Mouse (Mus musculus): ENCODE measurements at regions not wholly inside any gene's neighbourhood (a gene's known extent, or its start where the extent isn't known, plus 50 kb on each side); places are given as distances from the start of the nearest gene placed in this dataset.
"Not testable (repeated sequence)": the region's sequence is repeated elsewhere in the genome, so short reads cannot be mapped to it uniquely, and the experiment has no call there.

- TF ChIP-seq CTCF (IDR thresholded peaks at IDR 0.05; ENCODE audit: borderline replicate concordance, extremely low read depth, insufficient read depth, insufficient read length) (no peak), POLR2A (IDR thresholded peaks at IDR 0.05; ENCODE audit: borderline replicate concordance, extremely low read depth, insufficient read depth, insufficient read length, poor library complexity, severe bottlenecking) (no peak)
- no peak for DNase-seq (ENCODE audit: low read depth)
These were observed 1752.1 kb upstream of the Cntnap5a start for GRCm38 (mm10) chr1:113932492-113932891.

- DNase-seq (ENCODE audit: low read depth) = no peak
- TF ChIP-seq POLR2A (IDR thresholded peaks at IDR 0.05; ENCODE audit: borderline replicate concordance, extremely low read depth, insufficient read depth, insufficient read length, poor library complexity, severe bottlenecking) (no peak), CTCF (IDR thresholded peaks at IDR 0.05; ENCODE audit: borderline replicate concordance, extremely low read depth, insufficient read depth, insufficient read length) (no peak)
These were observed 1726.4 kb upstream of the Cntnap5a start for GRCm38 (mm10) chr1:113958016-113958751.

DNA sequence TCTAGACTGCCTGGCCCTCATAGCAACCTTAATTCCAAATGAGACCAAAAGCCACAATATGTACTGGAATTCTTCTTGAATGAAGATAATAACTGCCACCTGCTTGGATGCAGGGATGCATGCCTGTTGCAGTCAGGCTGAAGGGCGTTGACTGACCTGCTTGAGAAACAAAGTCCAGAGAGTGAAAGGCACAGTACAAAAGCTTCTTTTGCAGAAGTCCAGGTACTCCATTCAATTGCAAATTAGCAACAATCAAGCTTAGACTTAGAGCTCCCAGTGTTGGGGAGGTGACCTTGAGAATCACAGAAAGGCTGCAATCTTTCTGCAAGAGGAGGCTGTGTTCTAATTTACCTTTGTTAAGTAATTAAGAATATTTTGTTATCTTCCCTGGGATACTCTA lies 1725.3 kb upstream of the Cntnap5a start:
- not testable (repeated sequence) for DNase-seq (ENCODE audit: low read depth)

- not testable (repeated sequence) for DNase-seq (ENCODE audit: low read depth)
These were observed 1720.6 kb upstream of the Cntnap5a start for GRCm38 (mm10) chr1:113963931-113964330.

DNA sequence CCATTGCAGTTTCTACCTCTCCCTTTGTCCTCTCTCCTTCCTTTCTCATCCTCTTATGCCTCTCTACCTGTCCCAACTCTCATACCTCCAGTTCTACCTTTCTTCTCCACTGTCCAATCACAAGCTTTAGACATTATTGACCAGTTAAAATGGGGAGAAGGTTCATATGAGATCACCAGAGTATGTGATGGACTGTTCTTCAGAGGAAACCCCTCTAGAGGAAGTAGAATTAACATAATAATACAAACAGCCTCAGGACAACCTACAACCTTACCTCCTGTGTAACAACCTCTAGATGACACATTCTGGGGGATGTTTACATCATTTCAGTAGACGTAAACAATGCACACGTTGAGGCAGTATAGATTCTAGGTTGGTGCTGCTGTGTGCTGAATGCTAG lies 1720.1 kb upstream of the Cntnap5a start:
- DNase-seq (ENCODE audit: low read depth) = no peak

GRCm38 (mm10) chr1:113970617-113971016 lies 1713.9 kb upstream of the Cntnap5a start:
- DNase-seq (ENCODE audit: low read depth) = no peak
- TF ChIP-seq POLR2A (IDR thresholded peaks at IDR 0.05; ENCODE audit: borderline replicate concordance, extremely low read depth, insufficient read depth, insufficient read length, poor library complexity, severe bottlenecking) (no peak), CTCF (IDR thresholded peaks at IDR 0.05; ENCODE audit: borderline replicate concordance, extremely low read depth, insufficient read depth, insufficient read length) (no peak)

More for the DNA sequence above, 1720.1 kb upstream of the Cntnap5a start:
- TF ChIP-seq POLR2A (IDR thresholded peaks at IDR 0.05; ENCODE audit: borderline replicate concordance, extremely low read depth, insufficient read depth, insufficient read length, poor library complexity, severe bottlenecking) = no peak
- no peak for TF ChIP-seq CTCF (IDR thresholded peaks at IDR 0.05; ENCODE audit: borderline replicate concordance, extremely low read depth, insufficient read depth, insufficient read length)

DNA sequence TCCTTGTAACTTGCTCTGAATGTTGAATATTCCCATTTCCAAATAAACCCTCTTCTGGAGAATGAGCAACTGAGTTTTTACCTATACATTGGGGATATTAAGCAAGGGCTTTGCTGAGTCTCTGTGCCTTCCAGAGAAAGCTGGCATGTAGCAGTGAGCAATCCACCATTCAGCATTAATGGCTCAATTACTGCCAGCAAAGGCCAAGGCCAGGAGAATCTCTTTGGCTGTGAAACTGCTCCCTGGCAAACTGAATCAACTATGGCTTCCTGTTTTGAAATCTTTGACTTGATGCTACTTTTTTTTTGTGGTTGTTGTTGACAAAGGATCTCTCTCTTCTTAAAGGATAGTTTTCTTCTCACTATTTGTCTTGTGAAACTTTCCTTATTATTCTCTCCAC lies 1704.4 kb upstream of the Cntnap5a start:
- DNase-seq (ENCODE audit: low read depth) = no peak
- no peak for TF ChIP-seq POLR2A (IDR thresholded peaks at IDR 0.05; ENCODE audit: borderline replicate concordance, extremely low read depth, insufficient read depth, insufficient read length, poor library complexity, severe bottlenecking)
- no peak for TF ChIP-seq CTCF (IDR thresholded peaks at IDR 0.05; ENCODE audit: borderline replicate concordance, extremely low read depth, insufficient read depth, insufficient read length)

DNA sequence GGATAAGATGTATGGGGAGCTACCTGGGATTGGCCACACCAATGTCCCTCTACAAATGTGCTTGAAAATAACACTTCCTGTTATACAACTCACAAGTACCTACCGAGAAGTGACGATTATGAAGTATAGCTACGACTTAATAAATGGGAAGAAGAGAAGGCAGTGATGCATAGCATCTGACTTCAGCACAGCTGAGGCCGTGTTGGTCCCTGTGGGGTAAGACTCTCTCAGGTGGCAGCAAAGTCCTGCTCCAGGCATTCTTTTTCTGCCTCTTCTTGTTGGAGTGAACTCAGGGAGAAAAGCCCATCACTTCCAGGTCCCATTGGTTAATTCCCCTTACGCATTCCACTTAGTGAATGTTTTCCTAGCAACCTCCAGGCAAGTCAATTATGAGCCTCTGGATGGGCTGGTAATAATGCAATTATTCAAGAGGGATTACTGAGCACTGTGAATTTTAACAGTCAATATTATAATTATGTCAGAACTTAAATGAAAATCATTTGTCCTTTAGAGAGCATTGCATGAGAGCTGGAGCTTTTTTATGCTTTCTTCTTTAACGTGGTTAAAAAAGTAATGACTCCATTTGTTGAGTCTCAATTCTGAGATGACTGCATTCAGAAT lies 1694.8 kb upstream of the Cntnap5a start:
- peak; percentile 41 for DNase-seq (ENCODE audit: low read depth)
- TF ChIP-seq POLR2A (IDR thresholded peaks at IDR 0.05; ENCODE audit: borderline replicate concordance, extremely low read depth, insufficient read depth, insufficient read length, poor library complexity, severe bottlenecking) (no peak), CTCF (IDR thresholded peaks at IDR 0.05; ENCODE audit: borderline replicate concordance, extremely low read depth, insufficient read depth, insufficient read length) (no peak)

DNA sequence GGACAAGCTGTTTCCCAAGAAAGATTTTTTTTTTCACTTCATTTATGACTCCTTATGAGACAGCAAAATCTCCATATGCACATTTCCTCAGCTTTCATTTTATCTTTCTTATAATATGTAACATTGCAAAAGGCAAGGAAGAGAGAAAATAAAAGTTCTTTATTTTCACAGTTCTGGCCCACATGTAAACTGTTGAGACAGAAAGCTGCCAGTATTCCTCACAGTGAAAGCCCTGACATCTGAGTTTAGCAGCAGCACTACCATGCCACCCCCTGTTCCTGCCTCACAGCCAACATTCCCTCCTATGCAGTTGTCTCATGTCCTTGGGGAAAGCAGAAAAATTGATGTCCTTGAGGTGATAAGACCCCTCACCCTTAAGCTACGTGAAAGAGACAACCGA lies 1692.1 kb upstream of the Cntnap5a start:
- DNase-seq (ENCODE audit: low read depth) = no peak
- TF ChIP-seq CTCF (IDR thresholded peaks at IDR 0.05; ENCODE audit: borderline replicate concordance, extremely low read depth, insufficient read depth, insufficient read length) (no peak), POLR2A (IDR thresholded peaks at IDR 0.05; ENCODE audit: borderline replicate concordance, extremely low read depth, insufficient read depth, insufficient read length, poor library complexity, severe bottlenecking) (no peak)

GRCm38 (mm10) chr1:114037877-114038276 lies 1646.7 kb upstream of the Cntnap5a start:
- peak; percentile 53 for DNase-seq (ENCODE audit: low read depth)
- no peak for TF ChIP-seq CTCF (IDR thresholded peaks at IDR 0.05; ENCODE audit: borderline replicate concordance, extremely low read depth, insufficient read depth, insufficient read length)

DNA sequence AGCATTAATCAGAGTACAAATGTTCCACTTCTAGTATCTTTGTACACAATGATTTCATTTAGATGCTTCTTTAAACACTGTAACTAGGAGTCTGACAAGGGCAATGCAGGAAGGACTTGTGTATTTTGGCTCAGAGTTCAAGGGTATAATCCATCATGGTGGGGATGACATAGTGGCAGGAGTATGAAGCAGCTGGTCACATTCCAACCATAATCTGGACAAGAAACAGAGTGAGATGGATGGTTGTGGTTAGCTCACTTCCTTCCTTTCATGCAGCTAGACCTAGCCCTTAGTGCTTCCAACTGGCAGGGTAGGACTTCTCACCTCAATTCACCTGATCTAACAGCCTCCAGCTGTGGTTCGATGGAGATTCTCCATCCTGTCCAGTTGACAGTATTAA lies 1645.2 kb upstream of the Cntnap5a start:
- TF ChIP-seq POLR2A (IDR thresholded peaks at IDR 0.05; ENCODE audit: borderline replicate concordance, extremely low read depth, insufficient read depth, insufficient read length, poor library complexity, severe bottlenecking) = no peak
- TF ChIP-seq CTCF (IDR thresholded peaks at IDR 0.05; ENCODE audit: borderline replicate concordance, extremely low read depth, insufficient read depth, insufficient read length) = no peak
- DNase-seq (ENCODE audit: low read depth) = no peak

GRCm38 (mm10) chr1:114063097-114063496 lies 1621.5 kb upstream of the Cntnap5a start:
- TF ChIP-seq POLR2A (IDR thresholded peaks at IDR 0.05; ENCODE audit: borderline replicate concordance, extremely low read depth, insufficient read depth, insufficient read length, poor library complexity, severe bottlenecking) (no peak), CTCF (IDR thresholded peaks at IDR 0.05; ENCODE audit: borderline replicate concordance, extremely low read depth, insufficient read depth, insufficient read length) (no peak)
- DNase-seq (ENCODE audit: low read depth) = no peak
